Mouse (Mus musculus) neural tube, embryonic 12.5 days (tissue): ENCODE data around the gene BC005537. TPM values are rescaled to one million over a fixed set of nuclear protein-coding genes. Genes with fewer than 3 reads are reported as not detected.

ENCODE experiments used
- ATAC-seq: fragments of 200-750 bp; cut with Nextera tagmentation; 2 replicates; pipeline ENCODE4 v1.8.0; 2017; ENCODE audit warnings: low read depth, mild to moderate bottlenecking, moderate TSS enrichment, moderate library complexity; ENCODE audit not compliant: low FRiP score
- H3K27ac ChIP-seq: fragments of 300-500 bp; sonication (generic); 2 replicates; pipeline ENCODE4 v1.5.1; 2016
- H3K27me3 ChIP-seq: fragments of 300-500 bp; sonication (generic); replicated peaks from 2 replicates; pipeline ENCODE4 v1.6.1; 2016; ENCODE audit warnings: mild to moderate bottlenecking
- H3K36me3 ChIP-seq: fragments of 300-500 bp; sonication (generic); 2 replicates; pipeline ENCODE4 v1.6.1; 2016; ENCODE audit warnings: mild to moderate bottlenecking
- H3K4me1 ChIP-seq: fragments of 300-500 bp; sonication (generic); 2 replicates; pipeline ENCODE4 v1.6.1; 2016
- H3K4me2 ChIP-seq: fragments of 300-500 bp; sonication (generic); replicated peaks from 2 replicates; pipeline ENCODE4 v1.6.1; 2016; ENCODE audit warnings: mild to moderate bottlenecking
- H3K4me3 ChIP-seq: fragments of 300-500 bp; sonication (generic); 2 replicates; pipeline ENCODE4 v1.5.1; 2016
- H3K9ac ChIP-seq: fragments of 300-500 bp; sonication (generic); 2 replicates; pipeline ENCODE4 v1.6.1; 2016; ENCODE audit warnings: mild to moderate bottlenecking
- H3K9me3 ChIP-seq: fragments of 300-500 bp; sonication (generic); 2 replicates; pipeline ENCODE4 v1.6.1; 2016; ENCODE audit warnings: mild to moderate bottlenecking
- WGBS: fragments of 180-500 bp; shearing (Covaris S2); methylation state at CpG from one replicate; pipeline ENCODE4 v1.1.7; 2016; 5-methylcytosine and 5-hydroxymethylcytosine counted together
- polyA plus RNA-seq: library from polyadenylated mRNA; unstranded; fragments of >200 nt; fragmentation: Nextera tagmentation; extraction: Ambion mirVana; gene quantifications from 2 replicates; pipeline ENCODE4 v1.2.1, GENCODE M21; 2016

BC005537 gene
- polyA plus RNA-seq, 1 experiment from 2014 or later, result 24.1 TPM

GRCm38 (mm10) chr13:24778026-24778425, 23.4 kb upstream of the BC005537 start:
- no peak for ATAC-seq
- H3K4me3 ChIP-seq, result no peak overlapping the region
- 77% methylated on average over 2 of the region's 2 CpGs for WGBS

DNA sequence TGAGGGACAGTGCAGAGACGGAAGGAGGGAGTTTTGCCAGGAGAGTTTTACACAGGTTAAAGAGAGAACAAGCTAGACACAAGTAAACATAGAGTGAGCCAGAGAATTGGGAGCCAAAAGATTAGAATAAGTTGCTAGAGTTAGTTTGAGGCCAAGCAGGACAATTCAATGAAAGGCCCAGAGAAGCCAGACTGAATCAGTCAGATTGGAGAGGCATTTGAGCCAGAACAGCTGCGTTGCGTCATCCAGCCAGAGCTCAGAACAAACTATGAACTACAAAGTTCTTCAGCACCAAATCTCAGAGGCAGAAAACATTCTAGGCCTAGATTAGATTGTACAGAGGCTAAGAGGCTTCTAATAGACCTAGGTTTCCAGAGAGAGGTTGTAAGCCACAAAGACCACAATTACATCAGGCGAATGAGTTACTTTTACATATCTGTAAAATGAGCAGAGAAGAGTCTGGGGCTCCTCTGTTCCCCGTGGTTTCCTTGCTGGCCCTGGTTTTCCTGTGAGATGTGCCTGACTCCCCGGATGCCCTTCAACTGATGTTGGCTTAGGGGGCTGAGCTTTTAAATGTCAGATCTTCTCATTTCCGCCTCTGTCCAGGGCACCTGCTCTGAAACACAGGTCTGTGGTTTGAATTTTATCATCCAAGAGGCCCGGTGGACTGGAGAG, 22.6 kb upstream of the BC005537 start:
- Histone ChIP-seq H3K4me1 (no peaks in the 10 kb centered on the region), H3K4me3 (no peak overlapping the region), H3K27ac (no peak overlapping the region), H3K9me3 (no peaks in the 10 kb centered on the region), H3K9ac (no peak overlapping the region), H3K4me2 (no peak overlapping the region), H3K27me3 (no peaks in the 10 kb centered on the region), H3K36me3 (no peaks in the 10 kb centered on the region)
- no peak for ATAC-seq
- 85% methylated on average over 8 of the region's 8 CpGs for WGBS

More at GRCm38 (mm10) chr13:24778026-24778425, 23.4 kb upstream of the BC005537 start:
- no peak overlapping the region for H3K27ac ChIP-seq
- no peak overlapping the region for H3K9ac ChIP-seq
- no peaks in the 10 kb centered on the region for H3K9me3 ChIP-seq
- no peak overlapping the region for H3K4me2 ChIP-seq
- no peaks in the 10 kb centered on the region for H3K4me1 ChIP-seq
- no peaks in the 10 kb centered on the region for H3K36me3 ChIP-seq
- no peaks in the 10 kb centered on the region for H3K27me3 ChIP-seq

DNA sequence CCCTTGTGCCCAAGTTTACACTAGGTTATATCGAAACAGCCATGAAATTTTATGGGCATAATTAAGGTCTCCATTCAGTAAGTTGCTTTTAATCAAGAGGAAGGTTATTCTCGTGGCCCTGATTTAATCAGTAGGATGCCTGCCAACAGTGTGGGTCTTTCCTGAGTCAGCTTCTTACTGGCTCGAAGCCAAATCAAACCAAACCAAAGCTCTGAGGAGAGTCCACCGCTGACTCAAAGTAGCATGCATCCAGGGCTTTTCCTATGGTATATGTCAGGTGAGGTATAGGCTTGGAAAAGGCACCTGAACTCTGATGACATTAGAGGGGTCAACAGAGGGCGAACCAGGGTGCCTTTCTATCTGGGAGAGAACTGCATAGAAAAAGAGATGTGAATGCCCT, 19.5 kb upstream of the BC005537 start:
- no peak overlapping the region for H3K4me3 ChIP-seq
- no peaks in the 10 kb centered on the region for H3K27me3 ChIP-seq
- no peak overlapping the region for H3K9ac ChIP-seq
- ATAC-seq, result no peak
- no peaks in the 10 kb centered on the region for H3K4me1 ChIP-seq
- no peak overlapping the region for H3K4me2 ChIP-seq
- H3K36me3 ChIP-seq, result no peaks in the 10 kb centered on the region
- H3K9me3 ChIP-seq, result no peaks in the 10 kb centered on the region
- 72% methylated on average over 5 of the region's 5 CpGs for WGBS
- H3K27ac ChIP-seq, result no peak overlapping the region

DNA sequence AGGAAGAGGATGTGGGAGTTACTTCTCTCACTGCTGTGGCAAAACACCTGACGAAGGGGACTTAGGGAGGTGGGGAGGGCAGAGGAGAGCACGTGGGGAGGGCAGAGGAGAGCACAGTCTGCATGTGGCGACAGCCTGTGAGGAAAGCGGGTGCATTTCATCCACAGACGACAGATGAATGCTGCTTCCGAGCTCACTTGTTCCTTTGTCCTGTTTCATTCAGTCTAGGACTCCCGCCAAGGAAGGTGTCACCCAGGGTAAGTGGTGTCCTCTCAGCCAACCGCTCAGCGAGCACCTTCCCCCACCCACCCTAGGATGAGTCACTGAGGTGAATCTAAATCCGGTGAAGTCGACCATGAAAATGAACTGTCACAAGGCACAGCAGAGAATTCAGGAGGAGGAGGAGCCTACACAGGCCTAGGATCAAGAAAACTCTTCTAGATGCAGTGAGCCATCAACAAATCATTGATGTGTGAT, 15.4 kb upstream of the BC005537 start:
- ATAC-seq, result no peak
- H3K4me2 ChIP-seq, result no peak overlapping the region
- no peaks in the 10 kb centered on the region for H3K9me3 ChIP-seq
- H3K4me1 ChIP-seq, result no peaks in the 10 kb centered on the region
- no peaks in the 10 kb centered on the region for H3K36me3 ChIP-seq
- no peak overlapping the region for H3K27ac ChIP-seq
- no peak overlapping the region for H3K9ac ChIP-seq
- WGBS, result 63% methylated on average over 11 of the region's 11 CpGs
- no peak overlapping the region for H3K4me3 ChIP-seq
- no peaks in the 10 kb centered on the region for H3K27me3 ChIP-seq

GRCm38 (mm10) chr13:24787477-24787876, 14.0 kb upstream of the BC005537 start:
- H3K4me1 ChIP-seq, result no peaks in the 10 kb centered on the region
- no peak overlapping the region for H3K27ac ChIP-seq
- no peaks in the 10 kb centered on the region for H3K9me3 ChIP-seq
- no peak for ATAC-seq
- no peaks in the 10 kb centered on the region for H3K36me3 ChIP-seq
- H3K4me3 ChIP-seq, result no peak overlapping the region
- no peak overlapping the region for H3K9ac ChIP-seq
- no peaks in the 10 kb centered on the region for H3K27me3 ChIP-seq
- 92% methylated on average over 5 of the region's 5 CpGs for WGBS
- no peak overlapping the region for H3K4me2 ChIP-seq

- Histone ChIP-seq H3K4me1 (no peaks in the 10 kb centered on the region), H3K36me3 (no peaks in the 10 kb centered on the region), H3K9me3 (no peaks in the 10 kb centered on the region), H3K9ac (no peak overlapping the region), H3K27ac (no peak overlapping the region), H3K4me3 (no peak overlapping the region), H3K27me3 (no peaks in the 10 kb centered on the region), H3K4me2 (no peak overlapping the region)
- no peak for ATAC-seq
- 86% methylated on average over 2 of the region's 2 CpGs for WGBS
Observed at GRCm38 (mm10) chr13:24791349-24791748, 10.1 kb upstream of the BC005537 start.

- no peak overlapping the region for H3K27ac ChIP-seq
- H3K4me1 ChIP-seq, result no peaks in the 10 kb centered on the region
- H3K36me3 ChIP-seq, result no peaks in the 10 kb centered on the region
- no peak overlapping the region for H3K4me2 ChIP-seq
- no peaks in the 10 kb centered on the region for H3K9me3 ChIP-seq
- ATAC-seq, result no peak
- no peaks in the 10 kb centered on the region for H3K27me3 ChIP-seq
- H3K4me3 ChIP-seq, result no peak overlapping the region
- WGBS, result 92% methylated on average over 9 of the region's 9 CpGs
- H3K9ac ChIP-seq, result no peak overlapping the region
Observed at GRCm38 (mm10) chr13:24792411-24793045, 8.9 kb upstream of the BC005537 start.

DNA sequence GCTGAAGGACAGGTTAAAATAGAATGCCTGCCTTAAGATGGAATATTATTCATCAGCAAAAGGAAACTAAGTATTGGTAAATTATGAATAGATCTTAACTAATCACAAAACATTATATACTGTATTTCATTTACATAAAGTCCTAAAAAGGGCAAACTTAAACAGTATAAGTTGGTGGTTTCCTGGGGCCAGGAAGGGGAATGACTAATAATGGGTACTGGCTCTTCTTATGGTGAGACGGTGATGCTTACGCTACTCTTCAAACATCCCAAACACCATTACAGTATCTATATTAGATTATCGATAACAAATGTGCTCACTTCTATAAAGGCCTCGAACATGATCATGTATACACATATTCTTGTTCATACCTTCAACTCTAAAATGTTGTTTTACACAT, 2.8 kb upstream of the BC005537 start:
- Histone ChIP-seq H3K4me3 (no peak overlapping the region), H3K9ac (no peak overlapping the region), H3K36me3 (no peaks in the 10 kb centered on the region), H3K27me3 (no peaks in the 10 kb centered on the region), H3K9me3 (no peaks in the 10 kb centered on the region), H3K27ac (no peak overlapping the region), H3K4me2 (no peak overlapping the region), H3K4me1 (peaks cover 9% of the 10 kb centered on the region)
- WGBS, result 97% methylated on average over 4 of the region's 4 CpGs
- ATAC-seq, result no peak

GRCm38 (mm10) chr13:24799378-24799777, 2.1 kb upstream of the BC005537 start:
- ATAC-seq, result no peak
- H3K4me1 ChIP-seq, result peaks cover 14% of the 10 kb centered on the region
- H3K27me3 ChIP-seq, result no peaks in the 10 kb centered on the region
- 74% methylated on average over 5 of the region's 5 CpGs for WGBS
- no peak overlapping the region for H3K9ac ChIP-seq
- H3K4me3 ChIP-seq, result peak overlapping the region; percentile 97; the same call in 1 of the 2 replicates
- no peaks in the 10 kb centered on the region for H3K36me3 ChIP-seq
- no peaks in the 10 kb centered on the region for H3K9me3 ChIP-seq
- H3K27ac ChIP-seq, result no peak overlapping the region
- peak overlapping the region; percentile 79 for H3K4me2 ChIP-seq

DNA sequence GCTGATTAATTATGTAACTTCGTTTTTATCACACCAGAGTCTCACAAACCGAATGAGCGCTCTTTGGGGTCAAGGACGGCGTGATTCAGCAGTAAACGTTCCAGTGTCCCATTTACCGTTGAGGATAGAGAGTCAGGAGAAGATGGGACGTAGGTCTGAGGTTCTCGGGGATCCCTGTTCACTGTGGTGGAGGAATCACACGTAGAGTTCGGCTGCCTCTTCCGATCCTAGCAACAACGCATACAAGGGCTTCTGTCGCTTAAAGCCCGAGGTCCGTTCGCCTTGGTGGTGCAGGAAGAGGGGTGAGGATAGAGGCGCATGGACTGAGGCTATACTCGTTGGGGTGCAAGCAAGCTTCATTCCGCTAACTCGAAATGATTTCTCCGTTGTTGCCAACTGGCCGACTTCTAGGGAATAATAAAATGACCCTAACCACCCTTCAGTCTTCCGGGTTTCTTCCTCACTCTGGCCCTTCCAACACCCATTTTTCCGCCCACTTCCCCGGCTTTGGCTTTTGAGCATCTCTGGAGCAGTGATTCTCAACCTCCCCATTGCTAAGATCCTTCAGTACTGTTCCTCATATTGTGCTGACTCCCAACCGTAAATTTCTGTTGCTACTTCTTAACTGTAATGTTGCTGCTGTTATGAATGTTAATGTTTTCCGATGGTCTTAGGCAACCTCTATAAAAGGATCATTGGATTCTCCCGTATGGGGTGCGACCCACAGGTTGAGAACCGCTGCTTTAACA, 1.4 kb upstream of the BC005537 start:
- Histone ChIP-seq H3K36me3 (peaks cover 3% of the 10 kb centered on the region; the same call in 1 of the 2 replicates), H3K4me1 (peaks cover 17% of the 10 kb centered on the region), H3K9ac (peak overlapping the region; percentile 49), H3K4me2 (peak overlapping the region; percentile 79), H3K27me3 (no peaks in the 10 kb centered on the region), H3K4me3 (peak overlapping the region; percentile 97), H3K9me3 (no peaks in the 10 kb centered on the region), H3K27ac (no peak overlapping the region)
- peak; percentile 31 for ATAC-seq
- under 1% methylated on average over 31 of the region's 31 CpGs for WGBS

GRCm38 (mm10) chr13:24800674-24801307, 666 bp upstream of the BC005537 start:
- Histone ChIP-seq H3K4me2 (peak overlapping the region; percentile 79), H3K36me3 (peaks cover 8% of the 10 kb centered on the region), H3K9ac (peak overlapping the region; percentile 95), H3K4me1 (peaks cover 17% of the 10 kb centered on the region), H3K27me3 (no peaks in the 10 kb centered on the region), H3K27ac (peak overlapping the region; percentile 97), H3K4me3 (peak overlapping the region; percentile 97), H3K9me3 (no peaks in the 10 kb centered on the region)
- under 1% methylated on average over 42 of the region's 42 CpGs for WGBS
- ATAC-seq, result peak; percentile 97
